Mouse (Mus musculus) kidney, adult 2 months (tissue): ENCODE data around the gene Edf1. TPM values are rescaled to one million over a fixed set of nuclear protein-coding genes. Genes with fewer than 3 reads are reported as not detected.
"Not testable (repeated sequence)": the region's sequence is repeated elsewhere in the genome, so short reads cannot be mapped to it uniquely, and the experiment has no call there.

Source experiments
- DNase-seq: peaks from one replicate; pipeline ENCODE4 v3.0.0; 2021
- H3K27ac ChIP-seq: fragments of 200-500 bp; 2 replicates; pipeline ENCODE4 v1.5.1; 2012; ENCODE audit warnings: low read depth, low read length, control low read depth, inconsistent platforms; ENCODE audit not compliant: insufficient read depth
- H3K27me3 ChIP-seq: fragments of 200-500 bp; replicated peaks from 2 replicates; pipeline ENCODE4 v1.6.1; 2012; ENCODE audit warnings: mild to moderate bottlenecking, moderate library complexity, low read length, inconsistent platforms; ENCODE audit not compliant: control insufficient read depth, insufficient read depth
- H3K36me3 ChIP-seq: fragments of 200-500 bp; 2 replicates; pipeline ENCODE4 v1.6.1; 2012; ENCODE audit warnings: mild to moderate bottlenecking, moderate library complexity, low read length, inconsistent platforms; ENCODE audit not compliant: control insufficient read depth, insufficient read depth
- H3K4me1 ChIP-seq: fragments of 200-500 bp; 2 replicates; pipeline ENCODE4 v1.6.1; 2011; ENCODE audit warnings: low read length; ENCODE audit not compliant: control insufficient read depth, insufficient read depth
- H3K4me3 ChIP-seq: fragments of 200-500 bp; 2 replicates; pipeline ENCODE4 v1.5.1; 2011; ENCODE audit warnings: mild to moderate bottlenecking, low read depth, low read length, control low read depth; ENCODE audit not compliant: insufficient read depth
- CTCF ChIP-seq: fragments of 200-500 bp; conservative IDR thresholded peaks from 2 replicates; pipeline ENCODE4 v1.5.1; 2011; ENCODE audit warnings: low read depth, mild to moderate bottlenecking, control low read depth, low read length, moderate library complexity, mixed read lengths; ENCODE audit not compliant: insufficient read depth, insufficient read length
- POLR2A ChIP-seq: fragments of 200-500 bp; IDR thresholded peaks from one replicate; pipeline ENCODE4 v1.6.1; 2011; ENCODE audit warnings: low read depth, low read length, control low read depth
- WGBS: fragments of 180-500 bp; shearing (Covaris S2); methylation state at CpG from one replicate; pipeline ENCODE4 v1.1.7; 2018; 5-methylcytosine and 5-hydroxymethylcytosine counted together
- polyA plus RNA-seq: library from polyadenylated mRNA; depleted of rRNA; stranded (reverse); fragments of >200 nt; gene quantifications from 2 replicates; pipeline ENCODE4 v1.2.3, GENCODE M21; 2012

Edf1 gene
- polyA plus RNA-seq, 1 experiment: 198 TPM

DNA sequence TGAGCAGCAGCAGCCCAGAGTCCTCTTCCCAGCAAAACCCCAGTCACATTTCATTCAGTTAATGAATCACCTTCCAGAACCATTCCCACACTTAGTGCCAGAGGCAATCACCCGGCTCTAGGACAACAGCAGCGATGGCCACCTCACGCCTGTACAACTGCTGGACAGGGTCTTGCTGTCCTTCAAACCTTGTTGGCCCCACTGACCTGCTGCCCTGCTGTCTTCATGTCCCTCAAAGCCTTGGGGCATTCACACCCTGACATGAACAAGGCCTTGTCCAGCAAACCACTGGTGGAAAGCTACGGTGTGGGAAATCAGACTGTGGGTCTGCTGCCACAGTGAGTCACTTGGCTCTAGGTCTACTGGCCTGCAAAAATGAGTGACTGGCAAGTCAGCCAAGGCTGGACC, 17.1 kb upstream of the Edf1 start:
- TF ChIP-seq POLR2A (no peak), CTCF (no peak)
- WGBS: 40% methylated on average over 4 of the region's 4 CpGs
- Histone ChIP-seq H3K27me3 (no peaks in the 10 kb centered on the region), H3K36me3 (no peaks in the 10 kb centered on the region; the same call in 1 of the 2 replicates), H3K27ac (peak overlapping the region; percentile 54), H3K4me1 (peaks cover 22% of the 10 kb centered on the region), H3K4me3 (no peak overlapping the region)
- DNase-seq: peak; percentile 71

- DNase-seq: peak; percentile 24
- Histone ChIP-seq H3K27me3 (no peaks in the 10 kb centered on the region), H3K27ac (peak overlapping the region; percentile 58), H3K36me3 (no peaks in the 10 kb centered on the region), H3K4me1 (peaks cover 22% of the 10 kb centered on the region), H3K4me3 (no peak overlapping the region)
- no peak for TF ChIP-seq POLR2A
- no peak for TF ChIP-seq CTCF
- WGBS: 48% methylated on average over 10 of the region's 10 CpGs
Observed at GRCm38 (mm10) chr2:25541644-25542367, 15.8 kb upstream of the Edf1 start.

DNA sequence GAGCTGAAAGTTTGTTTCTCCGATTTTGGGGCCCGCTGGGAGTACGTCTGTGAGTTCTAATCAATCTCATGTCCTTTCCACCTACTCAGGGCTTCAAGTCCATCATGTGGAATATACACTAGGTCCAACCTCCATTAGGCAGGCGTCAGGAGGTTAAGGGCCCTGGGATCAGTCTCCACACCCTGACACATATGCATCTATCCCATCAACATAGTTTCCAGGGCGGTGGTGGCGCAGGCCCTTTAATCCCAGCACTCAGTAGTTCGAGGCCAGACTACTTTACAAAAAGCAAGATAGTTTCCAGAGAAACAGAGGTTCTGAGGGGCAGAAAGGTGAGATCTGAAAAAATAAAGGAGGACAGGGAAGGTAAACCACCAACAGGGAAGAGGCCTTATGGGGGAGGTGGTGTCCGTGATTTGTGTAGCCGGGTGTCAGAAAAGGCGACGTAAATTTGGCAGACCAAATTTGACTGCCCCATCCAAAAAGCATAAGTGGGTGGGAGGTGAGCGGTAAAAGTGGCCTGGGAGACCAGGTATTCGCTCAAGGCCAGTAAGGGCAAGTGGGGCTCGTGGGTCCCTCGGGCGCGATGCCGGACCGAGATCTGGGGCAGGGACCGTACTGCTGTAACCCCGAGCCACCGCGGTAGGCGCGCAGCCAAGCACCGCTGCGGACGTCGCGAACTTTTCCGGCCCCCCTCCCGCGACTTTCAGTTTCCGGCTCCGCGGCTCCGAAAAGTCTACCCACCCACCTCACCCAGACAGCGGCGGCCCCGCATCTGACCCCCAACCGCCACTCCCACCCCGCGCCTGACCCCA, 11.4 kb upstream of the Edf1 start:
- H3K27ac ChIP-seq: peak overlapping the region; percentile 73
- no peaks in the 10 kb centered on the region for H3K36me3 ChIP-seq
- H3K4me1 ChIP-seq: peaks cover 13% of the 10 kb centered on the region
- DNase-seq: no peak
- WGBS: 5% methylated on average over 43 of the region's 43 CpGs
- TF ChIP-seq POLR2A: peak; percentile 3
- no peak for TF ChIP-seq CTCF
- H3K4me3 ChIP-seq: peak overlapping the region; percentile 85
- H3K27me3 ChIP-seq: no peaks in the 10 kb centered on the region

DNA sequence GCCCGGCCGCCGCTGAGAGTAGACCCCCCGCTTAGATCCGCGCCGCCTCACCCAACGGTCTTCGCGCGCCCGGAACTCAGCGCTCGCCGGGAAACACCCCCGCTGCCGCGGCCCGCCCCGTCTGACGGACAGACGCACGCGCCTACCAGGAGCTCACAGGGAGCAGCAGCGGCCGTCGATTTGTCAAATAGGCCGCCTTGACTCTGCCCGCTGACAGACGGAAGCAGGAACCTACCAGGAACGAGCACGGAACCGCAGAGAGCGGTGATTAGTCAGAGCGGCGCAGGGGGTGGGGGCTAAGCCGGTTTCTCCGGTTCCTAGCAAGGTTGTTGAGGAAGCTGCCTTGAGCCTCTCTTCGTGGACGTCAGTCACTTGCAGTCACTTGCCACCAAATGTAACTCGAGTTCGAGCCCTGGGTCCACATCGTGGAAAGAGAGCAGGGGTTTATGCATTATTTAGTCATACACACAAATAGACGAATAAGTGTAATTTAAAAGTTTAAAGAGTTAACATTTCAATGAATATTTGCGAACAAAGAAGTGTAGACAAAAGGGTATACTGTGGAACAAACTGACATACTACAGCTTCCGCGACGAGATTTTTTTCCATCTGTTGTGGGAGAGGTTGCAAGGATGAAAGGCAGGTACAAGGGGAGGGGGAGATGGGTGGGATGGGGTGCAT, 10.7 kb upstream of the Edf1 start, which contains the start of gene Traf2:
TSS of gene Traf2 (minus strand) at position 130 of the 681 bp plus-strand sequence.
- TF ChIP-seq CTCF: no peak
- TF ChIP-seq POLR2A: no peak
- no peaks in the 10 kb centered on the region for H3K27me3 ChIP-seq
- DNase-seq: peak; percentile 100
- WGBS: 3% methylated on average over 48 of the region's 48 CpGs
- H3K4me1 ChIP-seq: peaks cover 8% of the 10 kb centered on the region
- no peaks in the 10 kb centered on the region for H3K36me3 ChIP-seq
- H3K27ac ChIP-seq: peak within 1 kb of the TSS; percentile 73
- H3K4me3 ChIP-seq: peak within 1 kb of the TSS; percentile 85

- Histone ChIP-seq H3K27me3 (no peaks in the 10 kb centered on the region), H3K4me1 (no peaks in the 10 kb centered on the region; the same call in 1 of the 2 replicates), H3K4me3 (no peak overlapping the region), H3K27ac (no peak overlapping the region), H3K36me3 (no peaks in the 10 kb centered on the region)
- TF ChIP-seq POLR2A (no peak), CTCF (no peak)
- DNase-seq: peak; percentile 17
- WGBS: 62% methylated on average over 9 of the region's 9 CpGs
Observed at GRCm38 (mm10) chr2:25549021-25549991, 8.3 kb upstream of the Edf1 start.

- Histone ChIP-seq H3K36me3 (no peaks in the 10 kb centered on the region), H3K4me3 (no peak overlapping the region), H3K27ac (no peak overlapping the region), H3K4me1 (no peaks in the 10 kb centered on the region), H3K27me3 (no peaks in the 10 kb centered on the region)
- TF ChIP-seq POLR2A (no peak), CTCF (peak; percentile 88)
- DNase-seq: peak; percentile 83
- 15% methylated on average over 5 of the region's 5 CpGs for WGBS
Observed at GRCm38 (mm10) chr2:25551186-25551585, 6.5 kb upstream of the Edf1 start.

- H3K27me3 ChIP-seq, DNase-seq, H3K4me1 ChIP-seq, H3K27ac ChIP-seq, H3K4me3 ChIP-seq, H3K36me3 ChIP-seq: not testable (repeated sequence)
- 93% methylated on average over 4 of the region's 4 CpGs for WGBS
Observed at GRCm38 (mm10) chr2:25553171-25553786, 4.4 kb upstream of the Edf1 start.

GRCm38 (mm10) chr2:25555479-25555878, 2.2 kb upstream of the Edf1 start:
- not testable (repeated sequence) for H3K27me3 ChIP-seq, H3K4me1 ChIP-seq, H3K36me3 ChIP-seq, DNase-seq, H3K27ac ChIP-seq, H3K4me3 ChIP-seq
- 69% methylated on average over 2 of the region's 2 CpGs for WGBS
